Mouse (Mus musculus): ENCODE measurements at regions not wholly inside any gene's neighbourhood (a gene's known extent, or its start where the extent isn't known, plus 50 kb on each side); places are given as distances from the start of the nearest gene placed in this dataset.

- no peak overlapping the region for H3K9ac ChIP-seq (ENCODE audit: low read length)
- no peak overlapping the region for H3K4me3 ChIP-seq (ENCODE audit: low read depth, low read length)
- H3K27me3 ChIP-seq (replicated peaks; ENCODE audit: control insufficient read depth, insufficient read depth, low read length): no peaks in the 10 kb centered on the region
- no peak overlapping the region for H3K27ac ChIP-seq (ENCODE audit: low read depth)
- H3K4me2 ChIP-seq (ENCODE audit: low read length): no peak overlapping the region
- ATAC-seq (replicated peaks; ENCODE audit: low FRiP score, low TSS enrichment, low read depth) (no peak), DNase-seq (ENCODE audit: low spot score) (no peak)
- no peaks in the 10 kb centered on the region for H3K36me3 ChIP-seq (ENCODE audit: control insufficient read depth, insufficient read depth, low read length)
- no peaks in the 10 kb centered on the region for H3K4me1 ChIP-seq (replicated peaks; ENCODE audit: control insufficient read depth, insufficient read depth, low read length)
- no peaks in the 10 kb centered on the region for H3K9me3 ChIP-seq (ENCODE audit: control insufficient read depth, low read length)
- WGBS: 91% methylated on average over 8 of the region's 8 CpGs
Observed at GRCm38 (mm10) chr6:144870949-144871348, 89.2 kb upstream of the Sox5 start.

- Histone ChIP-seq H3K36me3 (ENCODE audit: control insufficient read depth, insufficient read depth, low read length) (no peaks in the 10 kb centered on the region), H3K4me3 (ENCODE audit: low read depth, low read length) (no peak overlapping the region), H3K27ac (ENCODE audit: low read depth) (no peak overlapping the region), H3K4me1 (replicated peaks; ENCODE audit: control insufficient read depth, insufficient read depth, low read length) (no peaks in the 10 kb centered on the region), H3K4me2 (ENCODE audit: low read length) (no peak overlapping the region), H3K9ac (ENCODE audit: low read length) (no peak overlapping the region), H3K27me3 (replicated peaks; ENCODE audit: control insufficient read depth, insufficient read depth, low read length) (no peaks in the 10 kb centered on the region), H3K9me3 (ENCODE audit: control insufficient read depth, low read length) (no peaks in the 10 kb centered on the region)
- DNase-seq (ENCODE audit: low spot score) (no peak), ATAC-seq (replicated peaks; ENCODE audit: low FRiP score, low TSS enrichment, low read depth) (no peak)
- 81% methylated on average over 9 of the region's 9 CpGs for WGBS
Observed at GRCm38 (mm10) chr6:144867333-144867732, 85.6 kb upstream of the Sox5 start.

GRCm38 (mm10) chr6:144864026-144864425, 82.2 kb upstream of the Sox5 start:
- Histone ChIP-seq H3K27ac (ENCODE audit: low read depth) (no peak overlapping the region), H3K4me2 (ENCODE audit: low read length) (no peak overlapping the region), H3K9ac (ENCODE audit: low read length) (no peak overlapping the region), H3K36me3 (ENCODE audit: control insufficient read depth, insufficient read depth, low read length) (no peaks in the 10 kb centered on the region), H3K27me3 (replicated peaks; ENCODE audit: control insufficient read depth, insufficient read depth, low read length) (no peaks in the 10 kb centered on the region), H3K4me3 (ENCODE audit: low read depth, low read length) (no peak overlapping the region), H3K9me3 (ENCODE audit: control insufficient read depth, low read length) (no peaks in the 10 kb centered on the region), H3K4me1 (replicated peaks; ENCODE audit: control insufficient read depth, insufficient read depth, low read length) (no peaks in the 10 kb centered on the region)
- no peak for DNase-seq (ENCODE audit: low spot score)
- 69% methylated on average over 6 of the region's 6 CpGs for WGBS
- ATAC-seq (replicated peaks; ENCODE audit: low FRiP score, low TSS enrichment, low read depth): no peak

- ATAC-seq (replicated peaks; ENCODE audit: low FRiP score, low TSS enrichment, low read depth): no peak
- no peak for DNase-seq (ENCODE audit: low spot score)
- WGBS: 92% methylated on average over 3 of the region's 3 CpGs
Observed at GRCm38 (mm10) chr6:144863430-144863994, 81.7 kb upstream of the Sox5 start.

GRCm38 (mm10) chr6:144841510-144841909, 59.7 kb upstream of the Sox5 start:
- Histone ChIP-seq H3K4me2 (ENCODE audit: low read length) (no peak overlapping the region), H3K9me3 (ENCODE audit: control insufficient read depth, low read length) (no peaks in the 10 kb centered on the region), H3K9ac (ENCODE audit: low read length) (no peak overlapping the region), H3K4me3 (ENCODE audit: low read depth, low read length) (no peak overlapping the region), H3K27me3 (replicated peaks; ENCODE audit: control insufficient read depth, insufficient read depth, low read length) (no peaks in the 10 kb centered on the region), H3K36me3 (ENCODE audit: control insufficient read depth, insufficient read depth, low read length) (no peaks in the 10 kb centered on the region), H3K27ac (ENCODE audit: low read depth) (no peak overlapping the region), H3K4me1 (replicated peaks; ENCODE audit: control insufficient read depth, insufficient read depth, low read length) (no peaks in the 10 kb centered on the region)
- DNase-seq (ENCODE audit: low spot score) (no peak), ATAC-seq (replicated peaks; ENCODE audit: low FRiP score, low TSS enrichment, low read depth) (no peak)
- WGBS: 64% methylated on average over 3 of the region's 3 CpGs

More at GRCm38 (mm10) chr6:144863430-144863994, 81.7 kb upstream of the Sox5 start:
- H3K27ac ChIP-seq (ENCODE audit: low read depth): no peak overlapping the region
- H3K4me3 ChIP-seq (ENCODE audit: low read depth, low read length): no peak overlapping the region
- H3K36me3 ChIP-seq (ENCODE audit: control insufficient read depth, insufficient read depth, low read length): no peaks in the 10 kb centered on the region
- no peak overlapping the region for H3K9ac ChIP-seq (ENCODE audit: low read length)
- H3K4me1 ChIP-seq (replicated peaks; ENCODE audit: control insufficient read depth, insufficient read depth, low read length): no peaks in the 10 kb centered on the region
- H3K27me3 ChIP-seq (replicated peaks; ENCODE audit: control insufficient read depth, insufficient read depth, low read length): no peaks in the 10 kb centered on the region
- no peaks in the 10 kb centered on the region for H3K9me3 ChIP-seq (ENCODE audit: control insufficient read depth, low read length)
- H3K4me2 ChIP-seq (ENCODE audit: low read length): no peak overlapping the region

- H3K9me3 ChIP-seq (ENCODE audit: control insufficient read depth, low read length): no peaks in the 10 kb centered on the region
- no peak overlapping the region for H3K27ac ChIP-seq (ENCODE audit: low read depth)
- H3K27me3 ChIP-seq (replicated peaks; ENCODE audit: control insufficient read depth, insufficient read depth, low read length): no peaks in the 10 kb centered on the region
- 95% methylated on average over 1 of the region's 1 CpGs for WGBS
- no peak overlapping the region for H3K4me3 ChIP-seq (ENCODE audit: low read depth, low read length)
- no peaks in the 10 kb centered on the region for H3K4me1 ChIP-seq (replicated peaks; ENCODE audit: control insufficient read depth, insufficient read depth, low read length)
- ATAC-seq (replicated peaks; ENCODE audit: low FRiP score, low TSS enrichment, low read depth): no peak
- no peak overlapping the region for H3K9ac ChIP-seq (ENCODE audit: low read length)
- DNase-seq (ENCODE audit: low spot score): no peak
- H3K36me3 ChIP-seq (ENCODE audit: control insufficient read depth, insufficient read depth, low read length): no peaks in the 10 kb centered on the region
- H3K4me2 ChIP-seq (ENCODE audit: low read length): no peak overlapping the region
Observed at GRCm38 (mm10) chr6:144839383-144839782, 57.6 kb upstream of the Sox5 start.

- Histone ChIP-seq H3K4me1 (replicated peaks; ENCODE audit: control insufficient read depth, insufficient read depth, low read length) (no peaks in the 10 kb centered on the region), H3K9me3 (ENCODE audit: control insufficient read depth, low read length) (no peaks in the 10 kb centered on the region), H3K36me3 (ENCODE audit: control insufficient read depth, insufficient read depth, low read length) (no peaks in the 10 kb centered on the region), H3K27ac (ENCODE audit: low read depth) (no peak overlapping the region), H3K4me2 (ENCODE audit: low read length) (peak overlapping the region; percentile 2; the same call in 1 of the 2 replicates), H3K9ac (ENCODE audit: low read length) (no peak overlapping the region), H3K27me3 (replicated peaks; ENCODE audit: control insufficient read depth, insufficient read depth, low read length) (no peaks in the 10 kb centered on the region), H3K4me3 (ENCODE audit: low read depth, low read length) (no peak overlapping the region)
- WGBS: 37% methylated on average over 19 of the region's 19 CpGs
- ATAC-seq (replicated peaks; ENCODE audit: low FRiP score, low TSS enrichment, low read depth) (no peak), DNase-seq (ENCODE audit: low spot score) (no peak)
Observed at GRCm38 (mm10) chr6:144834323-144835183, 52.8 kb upstream of the Sox5 start.

All from intestine, embryonic 14.5 days (tissue).